Mouse (Mus musculus): ENCODE data around the gene Efnb3.

DNA sequence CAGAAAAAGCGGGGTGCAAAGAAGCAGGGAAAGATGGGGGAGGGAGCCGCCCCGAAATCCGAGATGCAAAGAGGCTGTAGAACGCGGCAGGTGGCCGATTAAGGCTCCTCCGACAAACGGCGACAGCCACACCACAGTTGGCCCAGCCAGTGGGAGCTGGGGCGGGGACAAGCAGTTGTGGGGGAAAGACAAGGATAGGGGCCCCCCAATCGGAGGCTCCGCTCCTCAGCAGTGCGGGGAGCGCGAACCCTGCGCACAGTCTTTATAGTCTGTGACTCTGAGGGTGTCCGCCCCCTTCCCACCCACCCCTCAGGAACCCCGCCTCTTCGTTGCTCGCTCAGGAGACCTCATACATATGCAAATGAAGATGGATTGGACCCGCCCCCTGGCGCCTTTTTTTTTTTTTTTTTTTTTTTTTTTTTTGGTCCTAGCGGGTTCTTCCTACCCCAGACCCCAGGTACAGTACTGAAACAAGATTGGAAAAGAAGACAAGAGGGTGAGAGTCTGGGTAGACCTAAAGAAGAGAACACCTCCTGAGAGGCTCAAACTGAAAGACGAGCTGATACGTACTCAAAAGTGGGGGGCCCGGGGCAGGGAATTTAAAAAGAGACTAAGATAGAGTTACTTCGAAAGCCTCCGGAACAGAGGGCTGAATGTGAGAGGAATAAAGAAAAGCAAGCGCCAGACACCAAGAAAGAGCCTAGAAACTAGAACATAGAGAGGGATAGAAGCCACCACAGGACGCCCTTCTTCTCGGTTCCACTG lies 45.9 kb upstream of the Efnb3 start, which contains the start of gene Atp1b2:
- TF ChIP-seq CTCF (IDR thresholded peaks at IDR 0.05; ENCODE audit: low read depth, low read length) (no peak), POLR2A (IDR thresholded peaks at IDR 0.05; ENCODE audit: borderline replicate concordance, low read depth, low read length) (peak; percentile 49; the same call in 1 of the 2 replicates)

Measured in bone marrow macrophage, adult 2 months (primary cell).